Mouse (Mus musculus): Measurements from ENCODE around the gene Hnf4a. TPM values are rescaled to one million over a fixed set of nuclear protein-coding genes. Genes with fewer than 3 reads are reported as not detected.
"Not testable (repeated sequence)": the region's sequence is repeated elsewhere in the genome, so short reads cannot be mapped to it uniquely, and the experiment has no call there.

The Hnf4a gene
- total RNA-seq, 1 experiment from 2014 or later = not detected

DNA sequence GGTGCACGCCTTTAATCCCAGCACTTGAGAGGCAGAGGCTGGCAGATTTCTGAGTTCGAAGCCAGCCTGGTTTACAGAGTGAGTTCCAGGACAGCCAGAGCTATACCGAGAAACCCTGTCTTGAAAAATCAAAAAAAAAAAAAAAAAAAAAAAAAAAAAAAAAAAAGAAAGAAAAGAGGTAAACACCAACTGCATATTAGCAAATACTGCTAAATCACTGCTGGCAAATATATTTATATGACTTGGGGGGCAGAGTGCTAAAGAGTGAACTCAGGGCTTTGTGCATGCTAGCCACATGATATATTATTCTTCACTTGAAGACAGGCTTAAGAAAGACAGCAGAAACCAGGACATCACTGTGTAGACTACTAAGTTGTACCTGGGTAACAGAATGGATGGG is 114.8 kb downstream of the Hnf4a start:
- DNase-seq = not testable (repeated sequence)

Other genes with a start within 250 kb of the Hnf4a start
- gene Jph2, start 108.8 kb upstream of the Hnf4a start, total RNA-seq (2021) = 2.7 and 2.8 TPM in 2 replicates
- gene Oser1, start 82.1 kb upstream of the Hnf4a start, total RNA-seq (2021) = 34.2 and 36.7 TPM in 2 replicates
- 2.8 and 3.7 TPM in 2 replicates for gene Gdap1l1, start 68.3 kb upstream of the Hnf4a start, total RNA-seq (2021)
- gene Fitm2, start 34.2 kb upstream of the Hnf4a start, total RNA-seq (2021) = 61.2 and 74.5 TPM in 2 replicates
- not detected in 2 replicates for gene R3hdml, start 14.5 kb upstream of the Hnf4a start, total RNA-seq (2021)
- gene Ttpal, start 95.5 kb downstream of the Hnf4a start, total RNA-seq (2021) = 29.4 and 30.0 TPM in 2 replicates
- 482 and 571 TPM in 2 replicates for gene Serinc3, start 138.3 kb downstream of the Hnf4a start, total RNA-seq (2021)
- 42.5 and 47.7 TPM in 2 replicates for gene Pkig, start 151.6 kb downstream of the Hnf4a start, total RNA-seq (2021)
- 2.8 and 3.6 TPM in 2 replicates for gene Ada, start 243.4 kb downstream of the Hnf4a start, total RNA-seq (2021)